Mouse (Mus musculus): Measurements from ENCODE around the gene Saysd1. TPM values are rescaled to one million over a fixed set of nuclear protein-coding genes. Genes with fewer than 3 reads are reported as not detected.

The Saysd1 gene
- total and polyA plus RNA-seq, 3 experiments = 3.2 to 4.4 TPM; not detected in 1

GRCm38 (mm10) chr14:20154245-20154644 lies 15.9 kb upstream of the Saysd1 start:
- no peaks in the 10 kb centered on the region for H3K36me3 ChIP-seq (ENCODE audit: control insufficient read depth in 1 of 2, insufficient read depth in 2 of 2, low read length in 2 of 2)
- TF ChIP-seq MYB (IDR thresholded peaks at IDR 0.05; ENCODE audit: low read depth, low read length) = no peak
- TF ChIP-seq GATA1 (IDR thresholded peaks at IDR 0.05; ENCODE audit: low read depth, low read length) = no peak
- no peak for TF ChIP-seq EP300 (IDR thresholded peaks at IDR 0.05; ENCODE audit: low read depth in 1 of 2, low read length in 2 of 2)
- DNase-seq (ENCODE audit: low read depth, low spot score) = no peak
- H3K79me2 ChIP-seq (ENCODE audit: control insufficient read depth, insufficient read depth, low read length, poor library complexity) = no peaks in the 10 kb centered on the region
- no peaks in the 10 kb centered on the region for H3K4me1 ChIP-seq (ENCODE audit: control insufficient read depth in 1 of 2, insufficient read depth in 2 of 2, low read length in 2 of 2)
- no peak overlapping the region for H3K9ac ChIP-seq (ENCODE audit: control insufficient read depth, low read depth, low read length, poor library complexity, severe bottlenecking)
- no peaks in the 10 kb centered on the region for H3K27me3 ChIP-seq (ENCODE audit: control insufficient read depth in 1 of 2, insufficient read depth in 2 of 2, low read length in 2 of 2)
- no peak overlapping the region for H3K4me3 ChIP-seq (ENCODE audit: control insufficient read depth in 1 of 2, insufficient read depth in 1 of 2, low read depth in 2 of 2, low read length in 2 of 2)
- no peak overlapping the region for H3K27ac ChIP-seq (ENCODE audit: control insufficient read depth, low read depth, low read length)
- H3K9me3 ChIP-seq (replicated peaks; ENCODE audit: insufficient read depth, low read length) = no peaks in the 10 kb centered on the region

DNA sequence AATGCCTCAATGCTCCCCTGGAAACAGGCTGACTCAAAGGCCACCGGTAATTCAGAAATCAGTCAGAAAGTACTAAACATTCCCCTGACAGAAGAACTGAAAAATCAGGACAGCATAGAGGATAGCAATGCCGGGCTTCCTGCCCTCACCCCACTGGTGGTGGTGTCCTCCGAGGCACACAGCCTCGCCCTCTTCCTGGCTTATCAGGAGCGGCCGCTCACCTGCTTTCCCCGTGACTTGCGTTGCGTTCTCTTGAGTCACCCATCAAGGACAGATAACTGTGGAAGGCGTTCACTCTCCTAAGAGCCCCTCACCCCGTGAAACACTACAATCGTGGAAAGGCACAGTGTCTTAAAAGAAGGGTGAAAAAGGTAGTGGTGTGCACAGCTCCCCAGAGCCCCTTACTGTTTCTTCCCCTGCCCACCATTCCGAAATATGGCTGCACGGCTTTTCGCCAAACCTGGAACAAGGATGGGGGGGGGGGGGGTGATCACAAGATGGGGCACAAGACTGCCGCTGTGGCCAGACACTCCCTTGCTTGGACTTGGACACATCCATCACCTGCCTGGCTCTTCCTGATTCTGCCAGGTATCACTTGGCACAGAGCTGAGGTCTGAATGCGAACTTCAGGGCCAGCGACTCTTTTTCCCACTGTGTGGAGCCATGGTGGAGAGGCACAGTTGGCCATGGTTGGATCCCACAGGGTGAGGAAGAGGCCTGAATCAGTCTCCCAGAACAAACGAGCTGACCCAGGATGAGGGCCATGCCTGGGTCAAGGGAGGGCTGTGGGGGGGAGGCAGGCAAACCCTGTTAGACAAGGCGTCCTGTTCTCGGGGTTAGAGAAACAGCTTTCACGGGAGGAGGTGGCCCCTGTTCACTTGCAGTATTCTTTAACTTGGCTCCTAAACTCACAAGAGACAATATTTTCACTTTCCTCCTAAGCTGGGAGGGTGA lies 11.1 kb upstream of the Saysd1 start:
- no peaks in the 10 kb centered on the region for H3K36me3 ChIP-seq (ENCODE audit: control insufficient read depth in 1 of 2, insufficient read depth in 2 of 2, low read length in 2 of 2)

GRCm38 (mm10) chr14:20148514-20148913 lies 10.2 kb upstream of the Saysd1 start:
- Histone ChIP-seq H3K9me3 (replicated peaks; ENCODE audit: insufficient read depth, low read length) (no peaks in the 10 kb centered on the region), H3K4me1 (ENCODE audit: control insufficient read depth in 1 of 2, insufficient read depth in 2 of 2, low read length in 2 of 2) (no peaks in the 10 kb centered on the region), H3K4me3 (ENCODE audit: control insufficient read depth in 1 of 2, insufficient read depth in 1 of 2, low read depth in 2 of 2, low read length in 2 of 2) (no peak overlapping the region), H3K27me3 (ENCODE audit: control insufficient read depth in 1 of 2, insufficient read depth in 2 of 2, low read length in 2 of 2) (no peaks in the 10 kb centered on the region), H3K79me2 (ENCODE audit: control insufficient read depth, insufficient read depth, low read length, poor library complexity) (no peaks in the 10 kb centered on the region), H3K36me3 (ENCODE audit: control insufficient read depth in 1 of 2, insufficient read depth in 2 of 2, low read length in 2 of 2) (no peaks in the 10 kb centered on the region), H3K9ac (ENCODE audit: control insufficient read depth, low read depth, low read length, poor library complexity, severe bottlenecking) (no peak overlapping the region), H3K27ac (ENCODE audit: control insufficient read depth, low read depth, low read length) (no peak overlapping the region)
- no peak for DNase-seq (ENCODE audit: low read depth, low spot score)
- TF ChIP-seq ETS1 (IDR thresholded peaks at IDR 0.05; ENCODE audit: low read depth, low read length) (no peak), MAX (IDR thresholded peaks at IDR 0.05; ENCODE audit: low read length) (no peak)

More for the DNA sequence above, 11.1 kb upstream of the Saysd1 start:
- H3K79me2 ChIP-seq (ENCODE audit: control insufficient read depth, insufficient read depth, low read length, poor library complexity) = no peaks in the 10 kb centered on the region
- no peaks in the 10 kb centered on the region for H3K9me3 ChIP-seq (replicated peaks; ENCODE audit: insufficient read depth, low read length)
- TF ChIP-seq USF1 (IDR thresholded peaks at IDR 0.05; ENCODE audit: low read depth, low read length) = no peak
- no peak for TF ChIP-seq MYC (IDR thresholded peaks at IDR 0.05; ENCODE audit: low read depth, low read length)
- TF ChIP-seq ZNF384 (IDR thresholded peaks at IDR 0.05; ENCODE audit: low read depth, low read length) = no peak
- no peak for TF ChIP-seq ZC3H11A (IDR thresholded peaks at IDR 0.05; ENCODE audit: low read depth, low read length)
- TF ChIP-seq E2F4 (IDR thresholded peaks at IDR 0.05; ENCODE audit: borderline replicate concordance, low read depth, low read length) = no peak
- no peak for TF ChIP-seq MYB (IDR thresholded peaks at IDR 0.05; ENCODE audit: low read depth, low read length)
- TF ChIP-seq MAFK (IDR thresholded peaks at IDR 0.05; ENCODE audit: borderline replicate concordance, low read depth, low read length) = no peak
- no peak for TF ChIP-seq ZMIZ1 (IDR thresholded peaks at IDR 0.05; ENCODE audit: low read depth, low read length)
- no peak for TF ChIP-seq RAD21 (IDR thresholded peaks at IDR 0.05; ENCODE audit: low read depth, low read length)
- TF ChIP-seq MEF2A (IDR thresholded peaks at IDR 0.05; ENCODE audit: extremely low read depth, insufficient replicate concordance, low read depth, low read length, poor library complexity, severe bottlenecking) = no peak
- TF ChIP-seq KAT2A (conservative IDR thresholded peaks at IDR 0.05; ENCODE audit: low read depth, low read length) = no peak
- no peak for TF ChIP-seq CHD1 (IDR thresholded peaks at IDR 0.05; ENCODE audit: low read depth, low read length)
- no peaks in the 10 kb centered on the region for H3K4me1 ChIP-seq (ENCODE audit: control insufficient read depth in 1 of 2, insufficient read depth in 2 of 2, low read length in 2 of 2)
- H3K27me3 ChIP-seq (ENCODE audit: control insufficient read depth in 1 of 2, insufficient read depth in 2 of 2, low read length in 2 of 2) = no peaks in the 10 kb centered on the region
- no peak overlapping the region for H3K27ac ChIP-seq (ENCODE audit: control insufficient read depth, low read depth, low read length)
- H3K4me3 ChIP-seq (ENCODE audit: control insufficient read depth in 1 of 2, insufficient read depth in 1 of 2, low read depth in 2 of 2, low read length in 2 of 2) = no peak overlapping the region
- H3K9ac ChIP-seq (ENCODE audit: control insufficient read depth, low read depth, low read length, poor library complexity, severe bottlenecking) = no peak overlapping the region
- no peak for DNase-seq (ENCODE audit: low read depth, low spot score)

All from MEL (cell line).